Comparison of ENCODE assay signal across 18 mouse cellular contexts in the genomic region with DNA sequence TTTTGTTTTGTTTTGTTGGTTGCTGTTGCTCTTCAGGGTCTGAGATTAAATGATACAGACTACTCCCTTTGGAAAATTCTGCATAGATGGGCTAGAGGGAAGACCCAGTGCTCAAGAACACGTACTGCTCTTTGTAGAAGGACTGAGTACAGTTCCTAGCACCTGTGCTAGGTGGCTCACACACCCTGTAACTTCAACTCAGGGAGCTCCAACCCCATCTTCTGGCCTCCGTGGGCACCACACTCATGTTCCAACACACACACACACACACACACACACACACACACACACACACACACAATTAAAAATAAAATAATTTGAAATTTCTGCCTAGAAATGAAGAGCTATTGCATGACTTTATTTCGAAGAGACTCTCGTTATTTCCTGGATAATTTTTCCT. TPM values are rescaled to one million over a fixed set of nuclear protein-coding genes. Genes with fewer than 3 reads are reported as not detected.
DNase-seq lines count a peak whose midpoint lies in the region; ATAC-seq and TF ChIP-seq lines count a peak whose summit lies in the region.
"Had no signal": no experiment of that assay in that cellular context is flagged by ENCODE, and none has a peak within 500 bp of the region (broad histone marks: within the 10 kb centered on the region; RNA-seq: fewer than 3 reads in every experiment).

No protein-coding gene starts in this region.

- 66% methylated on average over 4 of the region's 4 CpGs for WGBS in midbrain, embryonic 10.5 days
- 40% methylated on average over 4 of the region's 4 CpGs for WGBS in midbrain, postnatal 0 days
- 54% methylated on average over 4 of the region's 4 CpGs for WGBS in hindbrain, embryonic 13.5 days
- 35% methylated on average over 4 of the region's 4 CpGs for WGBS in midbrain, embryonic 16.5 days

- intact Hi-C loops in heart, postnatal 14 days (cut with DNase I) = no loop called here

- H3K27me3 ChIP-seq in midbrain, embryonic 10.5 days (ENCODE audit: low read depth, poor library complexity, severe bottlenecking) = peaks cover 63% of the 10 kb centered on the region
- no peaks in the 10 kb centered on the region for H3K27me3 ChIP-seq in midbrain, postnatal 0 days (ENCODE audit: insufficient read depth, low read length)
- H3K27me3 ChIP-seq in hindbrain, embryonic 13.5 days = peaks cover 16% of the 10 kb centered on the region; the same call in 1 of the 2 replicates
- 0 out of 2 replicates have a peak, but pooled peaks cover 2% of the 10 kb centered on the region for H3K27me3 ChIP-seq in midbrain, embryonic 16.5 days (ENCODE audit: control insufficient read depth, insufficient read depth, low read depth, low read length)

- H3K4me1 ChIP-seq in midbrain, embryonic 10.5 days = peaks cover 19% of the 10 kb centered on the region
- H3K4me1 ChIP-seq in midbrain, postnatal 0 days (ENCODE audit: insufficient read depth, low read length) = no peaks in the 10 kb centered on the region; the same call in 1 of the 2 replicates
- peaks cover 17% of the 10 kb centered on the region for H3K4me1 ChIP-seq in hindbrain, embryonic 13.5 days (replicated peaks)
- H3K4me1 ChIP-seq in midbrain, embryonic 16.5 days (ENCODE audit: control insufficient read depth, insufficient read depth, low read length) = peaks cover 8% of the 10 kb centered on the region

- ATAC-seq in midbrain, postnatal 0 days (ENCODE audit: low FRiP score) = no peak
- no peak for ATAC-seq in hindbrain, embryonic 13.5 days (ENCODE audit: low FRiP score)
- ATAC-seq in midbrain, embryonic 16.5 days = no peak
- ATAC-seq: inflammation-experienced regulatory T-cells, adult 6 months; liver, embryonic 12.5 days had no signal

- DNase-seq in heart, adult 11 months = peak; percentile 68
- DNase-seq in heart, postnatal 14 days = no peak
- DNase-seq in midbrain, embryonic 10.5 days (ENCODE audit: low spot score) = no peak
- no peak for DNase-seq in midbrain, postnatal 0 days (ENCODE audit: low spot score)
- DNase-seq in kidney, adult 11 months = no peak
- DNase-seq in ovary, postnatal 36 days (ENCODE audit: low spot score) = no peak
- DNase-seq: adrenal gland, postnatal 36 days; B cell, adult 2 months; cerebellum, adult 2 months; kidney, adult 8-10 months; lung, adult 2 months; lung, postnatal 36 days had no signal

- peaks cover 15% of the 10 kb centered on the region for H3K9me3 ChIP-seq in midbrain, embryonic 10.5 days (replicated peaks)
- no peaks in the 10 kb centered on the region for H3K9me3 ChIP-seq in midbrain, postnatal 0 days (ENCODE audit: low read length)
- H3K9me3 ChIP-seq in hindbrain, embryonic 13.5 days = 0 out of 2 replicates have a peak, but pooled peaks cover 4% of the 10 kb centered on the region
- no peaks in the 10 kb centered on the region for H3K9me3 ChIP-seq in midbrain, embryonic 16.5 days (replicated peaks; ENCODE audit: control insufficient read depth, low read length, poor library complexity, severe bottlenecking)

- no peak overlapping the region for H3K9ac ChIP-seq in midbrain, postnatal 0 days (replicated peaks; ENCODE audit: low read length, poor library complexity, severe bottlenecking)
- H3K9ac ChIP-seq in hindbrain, embryonic 13.5 days = no peak overlapping the region
- no peak overlapping the region for H3K9ac ChIP-seq in midbrain, embryonic 16.5 days (ENCODE audit: low read depth, low read length)
- H3K9ac ChIP-seq: liver, embryonic 12.5 days had no signal

- H3K4me2 ChIP-seq in midbrain, postnatal 0 days (ENCODE audit: low read depth, low read length, poor library complexity, severe bottlenecking) = no peak overlapping the region
- no peak overlapping the region for H3K4me2 ChIP-seq in hindbrain, embryonic 13.5 days
- no peak overlapping the region for H3K4me2 ChIP-seq in midbrain, embryonic 16.5 days (ENCODE audit: low read length)
- H3K4me2 ChIP-seq: liver, embryonic 12.5 days had no signal

- peak overlapping the region; percentile 78 for H3K27ac ChIP-seq in midbrain, embryonic 10.5 days (replicated peaks)
- H3K27ac ChIP-seq in midbrain, postnatal 0 days (ENCODE audit: low read depth, low read length) = no peak overlapping the region
- H3K27ac ChIP-seq in hindbrain, embryonic 13.5 days = peak overlapping the region; percentile 77
- H3K27ac ChIP-seq in midbrain, embryonic 16.5 days (ENCODE audit: low read length) = peak overlapping the region; percentile 44
- H3K27ac ChIP-seq: left cerebral cortex, adult 2 months; liver, embryonic 12.5 days had no signal

- TF ChIP-seq CTCF in midbrain, postnatal 0 days (IDR thresholded peaks at IDR 0.05) = no peak

- H3K36me3 ChIP-seq in midbrain, embryonic 10.5 days = no peaks in the 10 kb centered on the region
- H3K36me3 ChIP-seq in midbrain, postnatal 0 days (ENCODE audit: insufficient read depth, low read length) = no peaks in the 10 kb centered on the region
- H3K36me3 ChIP-seq in hindbrain, embryonic 13.5 days = no peaks in the 10 kb centered on the region
- no peaks in the 10 kb centered on the region for H3K36me3 ChIP-seq in midbrain, embryonic 16.5 days (ENCODE audit: control insufficient read depth, insufficient read depth, low read length)
- H3K36me3 ChIP-seq: liver, embryonic 12.5 days had no signal

- H3K4me3 ChIP-seq in midbrain, embryonic 10.5 days = no peak overlapping the region
- no peak overlapping the region for H3K4me3 ChIP-seq in midbrain, postnatal 0 days (ENCODE audit: low read depth, low read length)
- no peak overlapping the region for H3K4me3 ChIP-seq in hindbrain, embryonic 13.5 days
- H3K4me3 ChIP-seq in midbrain, embryonic 16.5 days (ENCODE audit: low read depth, low read length) = no peak overlapping the region
- H3K4me3 ChIP-seq: erythroblast, embryonic 14.5 days; left cerebral cortex, adult 2 months; liver, embryonic 12.5 days had no signal

RNA-seq across cellular contexts. Expression of a gene that starts 47.8 kb away (rescaled TPM):
- total RNA-seq in heart, postnatal 14 days (2021) = 10 to 100 TPM; 16.3 to 17.0 TPM
- polyA plus RNA-seq in midbrain, embryonic 10.5 days (2016; fragmentation: Nextera tagmentation; extraction: Ambion mirVana) = 2.0 and 2.5 TPM in 2 replicates
- 1.5 and 2.3 TPM in 2 replicates for total RNA-seq in midbrain, postnatal 0 days (2014; rRNA removed)
- 0.90 and 1.0 TPM in 2 replicates for polyA plus RNA-seq in midbrain, postnatal 0 days (2015; fragmentation: Nextera tagmentation; extraction: Ambion mirVana)
- polyA plus RNA-seq in hindbrain, embryonic 13.5 days (2015; fragmentation: Nextera tagmentation; extraction: Ambion mirVana) = 1.8 and 2.3 TPM in 2 replicates
- polyA plus RNA-seq in midbrain, embryonic 16.5 days (2015; fragmentation: Nextera tagmentation; extraction: Ambion mirVana) = 1.1 and 1.5 TPM in 2 replicates
- polyA plus RNA-seq: inflammation-experienced regulatory T-cells, adult 6 months had no signal
